Mouse (Mus musculus) megakaryocyte, embryonic 14.5 days (primary cell): ENCODE measurements at regions not wholly inside any gene's neighbourhood (a gene's known extent, or its start where the extent isn't known, plus 50 kb on each side); places are given as distances from the start of the nearest gene placed in this dataset.

Experiments
- H3K27me3 ChIP-seq: replicated peaks from 2 replicates; pipeline ENCODE3; 2012; ENCODE audit warnings: inconsistent platforms
- H3K36me3 ChIP-seq: replicated peaks from 2 replicates; pipeline ENCODE3; 2012; ENCODE audit warnings: low read length, inconsistent platforms, mixed read lengths
- H3K4me1 ChIP-seq: 2 replicates; pipeline ENCODE4 v1.6.1; 2012; ENCODE audit warnings: inconsistent platforms
- H3K4me3 ChIP-seq: replicated peaks from 2 replicates; pipeline ENCODE3; 2012; ENCODE audit warnings: moderate library complexity, mild to moderate bottlenecking, inconsistent platforms
- H3K9me3 ChIP-seq: 2 replicates; pipeline ENCODE4 v1.6.1; 2012; ENCODE audit warnings: inconsistent platforms
- FLI1 ChIP-seq: IDR thresholded peaks from 2 replicates; pipeline ENCODE4 v1.6.1; 2012; ENCODE audit warnings: low read length, inconsistent platforms, mixed read lengths
- GATA1 ChIP-seq: IDR thresholded peaks from 3 replicates; pipeline ENCODE4 v1.6.1; 2012; ENCODE audit warnings: mixed read lengths, low read length, inconsistent platforms, borderline replicate concordance

- Histone ChIP-seq H3K27me3 (no peaks in the 10 kb centered on the region), H3K4me3 (no peak overlapping the region), H3K36me3 (no peaks in the 10 kb centered on the region), H3K9me3 (peaks cover 7% of the 10 kb centered on the region), H3K4me1 (no peaks in the 10 kb centered on the region)
- TF ChIP-seq FLI1 (no peak), GATA1 (no peak)
These were observed 370.4 kb downstream of the Nuf2 start for GRCm38 (mm10) chr1:169160858-169161257.

- H3K27me3 ChIP-seq, result no peaks in the 10 kb centered on the region
- peaks cover 8% of the 10 kb centered on the region for H3K9me3 ChIP-seq
- H3K4me1 ChIP-seq, result no peaks in the 10 kb centered on the region
- H3K4me3 ChIP-seq, result no peak overlapping the region
- no peaks in the 10 kb centered on the region for H3K36me3 ChIP-seq
- TF ChIP-seq FLI1, result no peak
- TF ChIP-seq GATA1, result no peak
These were observed 371.0 kb downstream of the Nuf2 start for GRCm38 (mm10) chr1:169160220-169160619.

GRCm38 (mm10) chr1:169159786-169160185, 371.5 kb downstream of the Nuf2 start:
- Histone ChIP-seq H3K27me3 (no peaks in the 10 kb centered on the region), H3K9me3 (peaks cover 8% of the 10 kb centered on the region), H3K4me3 (no peak overlapping the region), H3K36me3 (no peaks in the 10 kb centered on the region), H3K4me1 (no peaks in the 10 kb centered on the region)
- TF ChIP-seq GATA1 (no peak), FLI1 (no peak)

GRCm38 (mm10) chr1:169157496-169157895, 373.8 kb downstream of the Nuf2 start:
- H3K4me1 ChIP-seq, result no peaks in the 10 kb centered on the region
- no peaks in the 10 kb centered on the region for H3K36me3 ChIP-seq
- H3K9me3 ChIP-seq, result peaks cover 8% of the 10 kb centered on the region
- H3K4me3 ChIP-seq, result no peak overlapping the region
- H3K27me3 ChIP-seq, result no peaks in the 10 kb centered on the region
- TF ChIP-seq FLI1 (no peak), GATA1 (no peak)

- Histone ChIP-seq H3K9me3 (peaks cover 8% of the 10 kb centered on the region), H3K27me3 (no peaks in the 10 kb centered on the region), H3K4me3 (no peak overlapping the region), H3K36me3 (no peaks in the 10 kb centered on the region), H3K4me1 (no peaks in the 10 kb centered on the region)
- no peak for TF ChIP-seq GATA1
- TF ChIP-seq FLI1, result no peak
These were observed 374.4 kb downstream of the Nuf2 start for GRCm38 (mm10) chr1:169156875-169157274.

- no peaks in the 10 kb centered on the region for H3K27me3 ChIP-seq
- no peak for TF ChIP-seq GATA1
- no peak for TF ChIP-seq FLI1
- peaks cover 8% of the 10 kb centered on the region for H3K9me3 ChIP-seq
- H3K36me3 ChIP-seq, result no peaks in the 10 kb centered on the region
- no peaks in the 10 kb centered on the region for H3K4me1 ChIP-seq
- no peak overlapping the region for H3K4me3 ChIP-seq
These were observed 375.5 kb downstream of the Nuf2 start for GRCm38 (mm10) chr1:169155484-169156459.

GRCm38 (mm10) chr1:169142216-169142615, 389.0 kb downstream of the Nuf2 start:
- H3K9me3 ChIP-seq, result no peaks in the 10 kb centered on the region
- no peak overlapping the region for H3K4me3 ChIP-seq
- no peak for TF ChIP-seq GATA1
- TF ChIP-seq FLI1, result no peak
- no peaks in the 10 kb centered on the region for H3K27me3 ChIP-seq
- H3K36me3 ChIP-seq, result no peaks in the 10 kb centered on the region
- H3K4me1 ChIP-seq, result no peaks in the 10 kb centered on the region

- Histone ChIP-seq H3K9me3 (0 out of 2 replicates have a peak, but pooled peaks cover 4% of the 10 kb centered on the region), H3K4me3 (no peak overlapping the region), H3K36me3 (no peaks in the 10 kb centered on the region)
These were observed 391.2 kb downstream of the Nuf2 start for GRCm38 (mm10) chr1:169140056-169140455.

GRCm38 (mm10) chr1:169139507-169139906, 391.8 kb downstream of the Nuf2 start:
- Histone ChIP-seq H3K9me3 (0 out of 2 replicates have a peak, but pooled peaks cover 4% of the 10 kb centered on the region), H3K36me3 (no peaks in the 10 kb centered on the region), H3K4me1 (no peaks in the 10 kb centered on the region), H3K4me3 (no peak overlapping the region), H3K27me3 (no peaks in the 10 kb centered on the region)
- TF ChIP-seq GATA1 (no peak), FLI1 (no peak)

More at GRCm38 (mm10) chr1:169140056-169140455, 391.2 kb downstream of the Nuf2 start:
- TF ChIP-seq GATA1 (no peak), FLI1 (no peak)
- Histone ChIP-seq H3K27me3 (no peaks in the 10 kb centered on the region), H3K4me1 (no peaks in the 10 kb centered on the region)

- H3K27me3 ChIP-seq, result no peaks in the 10 kb centered on the region
- 0 out of 2 replicates have a peak, but pooled peaks cover 4% of the 10 kb centered on the region for H3K9me3 ChIP-seq
- no peak overlapping the region for H3K4me3 ChIP-seq
- no peaks in the 10 kb centered on the region for H3K36me3 ChIP-seq
- TF ChIP-seq GATA1 (no peak), FLI1 (no peak)
- H3K4me1 ChIP-seq, result no peaks in the 10 kb centered on the region
These were observed 392.1 kb downstream of the Nuf2 start for GRCm38 (mm10) chr1:169139184-169139486.
